Mouse (Mus musculus) G1E (cell line): ENCODE results near the gene S1pr5.

Source experiments
- CTCF ChIP-seq: IDR thresholded peaks from 2 replicates; pipeline ENCODE4 v1.5.1; 2012; ENCODE audit warnings: low read depth, low read length, inconsistent platforms, mixed read lengths
- GATA1 ChIP-seq: IDR thresholded peaks from 2 replicates; pipeline ENCODE4 v1.6.1; 2012; ENCODE audit warnings: borderline replicate concordance, low read length, inconsistent platforms, mixed read lengths
- GATA2 ChIP-seq: IDR thresholded peaks from 2 replicates; pipeline ENCODE4 v1.6.1; 2012; ENCODE audit warnings: low read depth, low read length, inconsistent platforms, borderline replicate concordance
- POLR2AphosphoS5 ChIP-seq: IDR thresholded peaks from 2 replicates; pipeline ENCODE4 v1.6.1; 2012; ENCODE audit warnings: low read depth, low read length, inconsistent platforms; ENCODE audit not compliant: insufficient replicate concordance
- TAL1 ChIP-seq: conservative IDR thresholded peaks from 2 replicates; pipeline ENCODE4 v1.6.1; 2012; ENCODE audit warnings: low read depth, low read length, inconsistent platforms, mixed read lengths

DNA sequence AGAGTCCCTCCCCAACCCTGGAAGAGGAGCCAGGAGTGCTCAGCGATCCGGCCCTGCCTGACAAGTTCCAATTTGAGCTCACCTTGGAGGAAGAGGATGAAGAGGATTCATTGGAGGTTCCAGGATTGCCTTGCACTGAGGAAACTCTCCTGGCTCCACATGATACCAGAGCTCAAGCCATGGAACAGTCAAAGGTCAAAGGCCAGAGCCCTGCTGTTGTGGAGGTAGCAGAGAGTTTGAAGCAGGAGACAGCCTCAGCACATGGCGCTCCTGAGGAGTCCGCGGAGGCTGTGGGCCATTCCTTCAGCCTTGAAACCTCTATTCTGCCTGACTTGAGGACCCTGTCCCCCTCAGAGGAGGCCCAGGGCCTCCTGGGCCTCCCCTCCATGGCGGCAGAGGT, 37.4 kb downstream of the S1pr5 start:
- TF ChIP-seq POLR2AphosphoS5 (no peak), GATA1 (no peak), CTCF (no peak), TAL1 (no peak), GATA2 (no peak)
